Mouse (Mus musculus) ES-E14 (cell line): ENCODE data around the gene Sh3d19. TPM values are rescaled to one million over a fixed set of nuclear protein-coding genes. Genes with fewer than 3 reads are reported as not detected.

Experiments used
- DNase-seq: peaks from one replicate; pipeline ENCODE4 v3.0.0-alpha.2; 2013; ENCODE audit warnings: low read depth, low spot score
- H3K27ac ChIP-seq: 2 replicates; pipeline ENCODE4 v1.5.1; 2012; ENCODE audit warnings: low read depth, mild to moderate bottlenecking, low read length, moderate library complexity, mixed read lengths; ENCODE audit not compliant: poor library complexity, insufficient read depth, severe bottlenecking
- H3K36me3 ChIP-seq: 2 replicates; pipeline ENCODE4 v1.6.1; 2012; ENCODE audit warnings: mild to moderate bottlenecking, low read length, moderate library complexity, mixed read lengths; ENCODE audit not compliant: control insufficient read depth, poor library complexity, insufficient read depth, severe bottlenecking
- H3K4me1 ChIP-seq, 2 experiments: fragments of 150-350 bp in 1 of 2; sonication (generic) in 1 of 2; 2 replicates each; pipeline ENCODE4 v1.6.1; 2012; ENCODE audit warnings: low read length in 2 of 2, mild to moderate bottlenecking in 1 of 2, mixed read lengths in 1 of 2; ENCODE audit not compliant: control insufficient read depth in 2 of 2, insufficient read depth in 2 of 2, poor library complexity in 1 of 2
- H3K4me3 ChIP-seq, 2 experiments: fragments of 150-350 bp in 1 of 2; sonication (generic) in 1 of 2; 2 replicates each; pipeline ENCODE4 v1.5.1; 2012; ENCODE audit warnings: low read length in 2 of 2, low read depth in 1 of 2, mild to moderate bottlenecking in 1 of 2, mixed read lengths in 1 of 2; ENCODE audit not compliant: insufficient read depth in 1 of 2, poor library complexity in 1 of 2, severe bottlenecking in 1 of 2
- H3K9ac ChIP-seq: 2 replicates; pipeline ENCODE4 v1.6.1; 2012; ENCODE audit warnings: low read depth, mild to moderate bottlenecking, low read length, mixed read lengths; ENCODE audit not compliant: poor library complexity, insufficient read depth, severe bottlenecking
- H3K9me3 ChIP-seq: fragments of 150-350 bp; sonication (generic); 2 replicates; pipeline ENCODE4 v1.6.1; 2012; ENCODE audit warnings: low read depth, mild to moderate bottlenecking, low read length; ENCODE audit not compliant: control insufficient read depth, insufficient read depth
- CHD2 ChIP-seq: IDR thresholded peaks from 2 replicates; pipeline ENCODE4 v1.6.1; 2014; ENCODE audit warnings: mild to moderate bottlenecking, low read depth, low read length, inconsistent platforms
- HCFC1 ChIP-seq: IDR thresholded peaks from 2 replicates; pipeline ENCODE4 v1.6.1; 2012; ENCODE audit warnings: low read length, inconsistent platforms, borderline replicate concordance; ENCODE audit not compliant: insufficient read depth
- MAFK ChIP-seq: IDR thresholded peaks from 2 replicates; pipeline ENCODE4 v1.6.1; 2014; ENCODE audit warnings: mild to moderate bottlenecking, low read depth, low read length, inconsistent platforms; ENCODE audit not compliant: insufficient read depth
- ZC3H11A ChIP-seq: IDR thresholded peaks from 2 replicates; pipeline ENCODE4 v1.6.1; 2012; ENCODE audit warnings: low read depth, mild to moderate bottlenecking, inconsistent platforms, low read length, borderline replicate concordance
- ZNF384 ChIP-seq: IDR thresholded peaks from 2 replicates; pipeline ENCODE4 v1.6.1; 2012; ENCODE audit warnings: low read depth, low read length, inconsistent platforms
- in situ Hi-C, 2 experiments: fragments of 600-800 bp; cut with MboI; formaldehyde crosslinking; loops; one replicate each; pipeline ENCODE4 v1.15.1; 2025; ENCODE audit warnings: low sequenced_read_pairs in 2 of 2, inconsistent platforms in 1 of 2; ENCODE audit not compliant: unreplicated experiment in 2 of 2
- total RNA-seq: library from RNA; depleted of rRNA; stranded (reverse); fragments of 300-350 nt; gene quantifications from 2 replicates; pipeline ENCODE4 v1.2.3, GENCODE M21; 2012

Gene Sh3d19
- total RNA-seq, 1 experiment: 13.2 TPM

- in situ Hi-C loops: no loop called here
- Histone ChIP-seq H3K36me3 (peaks cover 2% of the 10 kb centered on the region; the same call in 1 of the 2 replicates), H3K9ac (no peak overlapping the region), H3K9me3 (no peaks in the 10 kb centered on the region), H3K4me3 (no peak overlapping the region), H3K4me1 (no peaks in the 10 kb centered on the region), H3K27ac (no peak overlapping the region)
- DNase-seq: no peak
- TF ChIP-seq HCFC1: no peak
- no peak for TF ChIP-seq CHD2
- TF ChIP-seq MAFK: no peak
- no peak for TF ChIP-seq ZNF384
Measured at GRCm38 (mm10) chr3:86028658-86029375, 57.9 kb downstream of the Sh3d19 start.

GRCm38 (mm10) chr3:86030566-86030965, 59.7 kb downstream of the Sh3d19 start:
- DNase-seq: no peak
- no peaks in the 10 kb centered on the region for H3K4me1 ChIP-seq
- peaks cover 2% of the 10 kb centered on the region; the same call in 1 of the 2 replicates for H3K36me3 ChIP-seq
- no peak overlapping the region for H3K4me3 ChIP-seq
- H3K9me3 ChIP-seq: no peaks in the 10 kb centered on the region
- TF ChIP-seq CHD2 (no peak), MAFK (no peak), ZNF384 (no peak), HCFC1 (no peak), ZC3H11A (no peak)
- in situ Hi-C loops: no loop called here
- H3K9ac ChIP-seq: no peak overlapping the region
- H3K27ac ChIP-seq: no peak overlapping the region

DNA sequence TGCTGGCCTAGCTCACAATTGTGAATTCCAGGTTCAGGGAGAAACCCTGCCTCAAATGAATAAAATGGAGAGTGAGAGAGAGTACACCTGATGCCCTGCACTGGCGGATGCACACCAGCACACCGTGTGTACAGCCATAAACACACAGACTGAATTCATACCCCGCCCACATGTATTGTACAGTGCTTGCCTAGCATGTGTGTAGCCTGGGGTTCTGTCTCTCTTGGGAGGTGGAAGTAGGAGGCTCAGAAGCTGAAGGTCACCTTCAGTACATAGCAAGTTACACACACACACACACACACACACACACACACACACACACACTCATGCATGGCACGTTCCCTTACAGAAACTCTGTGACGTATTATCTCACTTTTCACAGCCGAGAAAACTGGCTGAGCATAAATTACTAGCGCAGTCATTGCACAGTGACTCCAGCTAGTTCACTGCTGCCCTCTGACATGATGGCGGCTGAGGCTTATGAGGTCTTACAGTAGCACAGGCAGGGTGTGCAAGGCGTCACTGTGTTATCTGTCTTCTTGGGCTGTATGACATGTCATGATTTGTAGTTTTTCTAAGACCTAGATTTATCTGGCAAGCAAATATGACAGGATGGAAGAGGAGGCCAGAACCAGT, 62.7 kb downstream of the Sh3d19 start:
- no peak for DNase-seq
- no peak overlapping the region for H3K9ac ChIP-seq
- in situ Hi-C loops: no loop called here
- no peak overlapping the region for H3K27ac ChIP-seq
- no peaks in the 10 kb centered on the region for H3K9me3 ChIP-seq
- peaks cover 2% of the 10 kb centered on the region; the same call in 1 of the 2 replicates for H3K36me3 ChIP-seq
- no peak for TF ChIP-seq CHD2
- no peak for TF ChIP-seq ZC3H11A
- no peak for TF ChIP-seq MAFK
- H3K4me1 ChIP-seq: no peaks in the 10 kb centered on the region
- no peak overlapping the region for H3K4me3 ChIP-seq

- in situ Hi-C loops: no loop called here
- no peak for DNase-seq
- no peak overlapping the region for H3K27ac ChIP-seq
- H3K9ac ChIP-seq: no peak overlapping the region
- H3K36me3 ChIP-seq: no peaks in the 10 kb centered on the region
- no peaks in the 10 kb centered on the region for H3K9me3 ChIP-seq
- H3K4me1 ChIP-seq: no peaks in the 10 kb centered on the region
- H3K4me3 ChIP-seq: no peak overlapping the region
- TF ChIP-seq ZC3H11A (no peak), ZNF384 (no peak), HCFC1 (no peak), MAFK (no peak), CHD2 (no peak)
Measured at GRCm38 (mm10) chr3:86037926-86038484, 67.1 kb downstream of the Sh3d19 start.
